Mouse (Mus musculus) gastrocnemius, postnatal 14 days (tissue): ENCODE results near the gene Cdc14b. TPM values are rescaled to one million over a fixed set of nuclear protein-coding genes. Genes with fewer than 3 reads are reported as not detected.
"Not testable (repeated sequence)": the region's sequence is repeated elsewhere in the genome, so short reads cannot be mapped to it uniquely, and the experiment has no call there.

Source experiments
- DNase-seq: peaks from one replicate; pipeline ENCODE4 v3.0.0; 2021; ENCODE audit warnings: mixed read lengths
- intact Hi-C: fragments of 180-260 bp; cut with DNase I; formaldehyde crosslinking; loops from one replicate; pipeline ENCODE4 v1.15.1; 2025; ENCODE audit warnings: low total_unique reads
- total RNA-seq, 2 experiments: library from RNA; stranded (reverse); gene quantifications; 2 replicates each; pipeline ENCODE4 v1.2.3; 2021

The Cdc14b gene
- total RNA-seq, 2 experiments from 2014 or later: 4.0 to 4.4 TPM

DNA sequence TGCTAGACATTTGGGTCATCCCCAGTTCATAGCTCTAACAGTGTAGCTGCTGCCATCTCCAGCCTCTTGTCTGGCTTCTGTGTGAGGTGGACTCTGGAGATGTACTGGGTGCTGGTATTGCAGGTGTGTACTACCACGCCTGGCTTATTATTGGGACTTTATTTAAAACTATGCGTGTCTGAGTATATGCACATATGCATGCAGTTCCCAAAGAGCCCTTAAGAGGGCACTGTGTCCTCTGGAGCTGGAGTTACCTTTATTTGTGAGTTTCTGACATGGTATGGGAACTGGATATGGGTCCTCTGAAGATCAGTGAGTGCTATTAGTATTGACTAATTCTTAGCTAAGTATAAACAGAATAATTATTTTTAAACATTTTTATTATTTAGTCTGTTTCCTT is 9.6 kb upstream of the Cdc14b start:
- intact Hi-C loops: no loop called here
- DNase-seq: no peak

DNA sequence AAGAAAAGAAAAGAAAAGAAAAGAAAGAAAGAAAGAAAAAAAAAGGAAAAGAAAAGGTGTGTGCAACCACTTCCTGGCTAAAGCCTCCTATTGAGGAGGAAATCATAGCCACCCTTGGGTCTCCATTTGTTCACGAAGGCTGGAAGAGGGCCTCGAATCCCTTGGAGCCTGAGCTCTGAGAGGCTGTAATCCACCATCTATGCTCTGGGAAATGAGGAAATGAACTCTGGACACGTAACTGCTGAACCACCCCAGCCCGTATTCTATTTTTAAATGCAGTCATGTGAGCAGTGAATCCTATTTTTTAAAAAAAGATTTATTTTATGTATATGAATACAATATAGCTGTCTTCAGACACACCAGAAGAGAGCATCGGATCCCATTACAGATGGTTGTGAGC is 5.8 kb upstream of the Cdc14b start:
- intact Hi-C loops: no loop called here
- no peak for DNase-seq

DNA sequence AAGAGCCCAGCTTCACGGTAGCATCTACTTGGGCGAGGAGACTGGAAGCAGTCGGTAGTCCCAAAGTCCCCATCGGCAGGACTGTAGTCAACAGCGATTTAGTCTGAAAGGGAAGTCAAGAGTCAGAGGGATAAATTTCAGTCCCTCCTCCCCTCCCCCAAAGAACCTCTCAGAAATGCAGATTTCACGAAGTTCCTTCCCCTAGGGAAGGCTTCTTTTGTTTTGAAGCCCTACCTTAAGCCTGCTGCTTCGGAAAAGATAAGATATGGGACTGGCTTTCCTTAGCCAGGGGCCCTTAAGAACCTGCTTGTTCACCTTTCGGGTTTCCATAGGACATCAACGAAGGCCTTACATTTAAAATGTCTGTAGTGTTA is 651 bp upstream of the Cdc14b start:
- intact Hi-C loops: no loop called here
- no peak for DNase-seq

DNA sequence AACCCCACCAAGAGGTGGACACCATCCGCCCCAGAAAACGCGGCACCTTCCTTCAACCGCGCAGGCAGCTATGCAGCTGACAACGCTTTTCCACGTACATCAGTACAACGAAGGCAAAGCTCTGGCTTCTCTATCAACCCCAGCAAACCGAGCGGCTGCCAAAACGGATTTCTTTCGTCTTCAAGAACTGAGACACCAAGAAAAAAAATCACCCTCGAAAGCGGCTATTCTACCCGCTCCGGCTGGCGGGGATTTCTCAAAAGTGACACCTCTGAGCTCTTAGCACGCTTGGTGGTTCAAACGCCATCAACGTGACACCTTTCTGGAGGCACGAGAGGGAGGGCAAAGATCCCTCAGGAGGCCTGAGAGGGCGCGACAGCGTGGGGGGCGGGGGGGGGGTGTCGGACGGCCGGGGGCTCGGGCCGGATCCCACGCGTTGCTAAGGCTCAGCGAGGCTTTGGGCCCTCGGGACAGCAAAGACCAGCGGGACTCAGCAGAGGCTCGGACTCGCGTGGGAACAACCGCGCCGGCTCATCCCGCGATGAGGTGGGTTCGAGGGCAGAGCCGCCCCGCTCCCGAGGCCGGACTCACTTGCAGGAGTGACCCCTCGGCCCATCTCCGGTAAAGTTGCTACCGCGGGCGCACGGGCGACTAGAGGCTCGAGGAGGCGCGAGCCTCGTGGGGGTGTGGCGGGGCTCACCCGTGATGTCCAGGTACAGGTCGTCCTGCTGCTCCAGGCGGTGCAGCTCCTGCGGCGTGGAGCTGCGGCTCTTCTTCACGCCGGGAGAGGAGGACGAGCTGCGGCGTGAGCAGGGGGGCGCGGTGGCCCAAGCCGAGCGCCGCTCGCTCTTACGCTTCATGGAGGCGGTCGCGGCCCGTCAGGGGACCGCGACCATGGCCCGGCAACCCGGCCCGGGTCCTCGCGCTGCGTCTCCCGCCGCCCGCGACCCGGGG is 922 bp downstream of the Cdc14b start:
- peak; percentile 13 for DNase-seq
- intact Hi-C loops: no loop called here

DNA sequence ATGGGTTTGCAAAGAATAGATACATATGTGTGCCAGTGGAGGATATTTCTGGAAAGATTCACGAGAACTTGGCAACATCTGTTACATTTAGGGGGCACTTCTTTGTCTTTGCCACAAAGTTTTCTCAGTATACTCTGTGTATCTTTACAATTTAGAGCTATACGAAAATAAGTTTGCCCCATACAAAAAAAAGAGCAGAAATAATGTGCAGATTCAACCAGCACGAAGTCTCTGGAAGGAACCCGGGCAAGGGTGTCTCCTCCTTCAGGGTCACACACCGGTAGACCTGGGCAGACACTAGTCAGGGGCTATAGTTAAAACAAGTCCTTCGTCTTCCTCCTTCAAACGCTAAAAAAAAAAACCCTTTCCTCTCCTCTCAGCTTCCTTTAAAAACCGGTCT is 1.7 kb downstream of the Cdc14b start:
- intact Hi-C loops: no loop called here
- no peak for DNase-seq

DNA sequence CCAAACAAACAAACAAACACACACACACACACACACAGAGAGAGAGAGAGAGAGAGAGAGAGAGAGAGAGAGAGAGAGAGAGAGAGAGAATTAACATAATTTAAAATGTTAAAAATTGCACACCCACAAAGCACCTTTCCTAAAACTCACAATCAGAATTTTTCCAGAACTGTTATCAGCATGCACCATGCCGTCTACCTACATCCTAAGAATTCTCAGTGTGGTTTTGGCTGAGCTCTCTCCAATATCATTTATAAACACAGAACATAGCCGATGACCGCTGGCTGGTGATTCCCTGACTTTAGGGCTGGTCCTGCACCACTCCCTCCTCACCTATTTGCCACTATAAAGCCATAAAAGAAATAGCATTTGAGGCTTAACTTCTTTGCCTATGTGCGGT is 6.7 kb downstream of the Cdc14b start:
- DNase-seq: no peak
- intact Hi-C loops: no loop called here

DNA sequence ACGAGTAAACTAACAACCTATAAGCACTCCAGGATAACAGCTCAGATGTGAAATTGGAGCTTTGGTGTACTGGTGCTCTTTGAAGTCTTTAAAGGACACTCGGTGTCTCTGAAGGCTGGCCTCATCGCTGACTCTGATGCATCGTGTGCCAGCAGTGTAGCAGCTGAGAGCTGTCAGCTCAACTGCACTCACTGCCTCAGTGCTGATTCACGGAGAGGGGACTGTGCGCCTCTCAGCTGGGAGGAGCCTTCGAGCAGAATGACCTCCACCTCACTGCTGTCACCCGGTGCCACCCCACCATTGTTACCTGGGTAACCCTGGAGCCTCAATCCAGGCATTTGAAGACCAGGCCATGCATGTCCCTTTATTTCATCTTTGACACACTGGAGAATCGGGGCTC is 7.9 kb downstream of the Cdc14b start:
- intact Hi-C loops: no loop called here
- peak; percentile 17 for DNase-seq

DNA sequence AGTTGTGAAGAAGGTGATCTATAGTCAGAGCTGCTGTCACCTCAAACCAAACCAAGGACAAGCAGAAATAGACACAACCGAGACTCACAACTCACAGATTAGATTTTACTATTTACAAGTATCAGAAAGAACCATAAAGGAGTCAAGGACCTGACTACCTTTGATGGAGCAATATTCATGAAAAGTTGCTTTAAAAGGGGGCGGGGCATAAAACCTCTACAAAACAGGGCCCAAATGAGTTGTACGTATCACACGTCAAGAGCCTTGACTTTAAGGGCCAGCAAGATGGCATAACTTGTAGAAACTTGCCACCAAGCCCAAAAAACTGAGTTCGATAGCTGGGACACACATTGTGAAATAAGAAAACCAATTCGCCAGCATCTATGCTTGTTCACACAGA is 10.5 kb downstream of the Cdc14b start:
- DNase-seq: no peak
- intact Hi-C loops: no loop called here

DNA sequence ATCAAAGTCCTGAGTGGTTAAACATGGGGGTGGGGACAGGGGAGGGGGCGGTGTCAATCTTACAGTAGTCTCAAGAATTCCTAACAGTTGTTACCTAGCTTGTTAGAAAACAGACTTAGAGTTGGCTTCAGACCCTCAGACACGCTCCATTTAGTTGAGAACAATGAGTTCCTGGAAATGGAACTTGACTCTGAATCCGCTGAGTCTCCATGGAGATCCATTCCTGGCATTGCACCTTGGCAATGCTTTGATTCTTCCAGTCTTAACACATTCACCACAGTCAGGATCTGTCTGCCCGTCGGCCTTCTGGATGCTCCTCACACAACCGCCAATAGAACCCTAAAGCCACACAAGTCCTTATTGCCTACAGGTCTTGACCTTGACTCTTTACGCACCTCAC is 15.2 kb downstream of the Cdc14b start:
- DNase-seq: no peak
- intact Hi-C loops: no loop called here

DNA sequence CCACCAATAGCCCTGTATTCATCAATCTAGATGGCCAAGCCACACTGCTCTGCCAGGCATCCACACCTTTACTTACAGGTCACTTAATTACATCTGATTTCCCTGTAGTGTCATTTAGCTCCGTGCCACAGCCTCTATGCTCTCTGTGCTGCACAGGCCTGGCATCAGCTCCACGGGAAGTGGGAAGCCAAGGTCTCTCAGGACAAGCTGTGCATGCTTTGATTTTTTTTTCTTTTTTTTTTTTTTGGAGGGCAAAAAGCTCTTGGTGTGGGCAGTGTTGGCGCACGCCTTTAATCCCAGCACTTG is 16.6 kb downstream of the Cdc14b start:
- intact Hi-C loops: no loop called here
- no peak for DNase-seq

DNA sequence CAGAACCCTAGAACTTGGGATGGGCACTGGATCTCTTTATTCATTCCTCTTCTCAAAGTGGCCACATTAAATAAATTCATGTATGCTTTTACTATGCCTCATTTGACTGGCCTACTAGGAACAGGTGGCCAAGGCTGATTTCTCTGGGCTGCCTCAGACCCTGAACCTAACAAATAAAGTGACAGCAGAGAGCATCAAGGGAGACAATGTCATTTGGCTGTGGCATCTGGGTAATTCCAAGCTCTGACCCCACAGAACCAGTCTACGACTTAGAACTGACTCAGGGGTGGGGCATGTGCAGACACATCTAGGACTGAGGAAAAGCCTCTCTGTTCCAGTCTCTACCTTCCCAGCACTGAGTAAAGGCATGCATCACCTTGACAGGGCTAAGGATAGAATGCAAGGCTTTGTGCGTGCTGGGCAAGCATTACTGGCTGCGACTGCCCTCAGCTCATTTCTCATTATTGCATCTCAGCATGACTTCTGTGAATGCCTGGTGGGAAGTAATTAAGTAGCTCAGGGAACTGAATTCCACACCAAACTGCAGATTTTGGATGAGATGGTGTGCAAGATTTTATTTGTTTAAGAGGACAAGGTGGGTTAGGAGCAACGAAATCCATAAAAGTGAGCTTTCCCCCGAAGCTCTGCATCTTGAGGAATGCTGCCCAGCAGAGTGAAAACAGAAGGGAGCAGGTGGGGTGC is 17.1 kb downstream of the Cdc14b start:
- intact Hi-C loops: no loop called here
- DNase-seq: no peak

DNA sequence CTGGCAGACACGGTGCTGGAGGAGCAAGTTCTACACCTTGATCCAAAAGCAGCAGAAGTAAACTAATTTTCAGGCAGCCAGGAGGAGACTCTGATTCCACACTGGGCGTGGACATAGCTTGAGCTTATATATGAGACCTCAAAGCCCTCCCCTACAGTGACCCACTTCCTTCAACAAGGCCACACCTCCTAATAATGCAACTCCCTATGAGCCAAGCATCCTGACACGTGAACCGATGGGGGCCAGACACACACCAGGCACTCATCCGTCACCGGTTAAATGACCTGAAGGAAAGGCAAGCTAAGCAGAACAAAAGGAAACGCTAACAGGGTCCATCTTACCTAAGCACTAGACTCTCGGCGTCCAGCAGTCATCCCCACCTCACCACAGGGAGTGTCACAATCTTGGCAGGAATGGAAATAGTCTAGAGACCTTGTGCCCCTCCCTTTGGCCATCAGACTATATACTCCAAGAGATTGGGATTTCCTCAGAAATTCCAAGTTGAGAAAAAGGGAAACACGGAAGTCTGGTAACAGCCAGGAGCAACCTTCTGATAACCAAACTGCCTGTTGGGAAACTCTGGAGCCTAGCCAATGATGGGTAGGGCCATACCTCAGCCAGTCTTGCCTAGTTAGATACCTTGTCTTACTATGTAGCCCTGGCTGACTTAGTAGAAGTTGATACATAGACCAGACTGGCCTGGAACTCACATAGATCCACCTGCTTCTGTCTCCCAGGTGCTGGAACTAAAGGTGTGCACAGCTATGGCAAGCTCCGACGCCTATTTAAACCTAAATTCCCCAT is 17.9 kb downstream of the Cdc14b start:
- no peak for DNase-seq
- intact Hi-C loops: no loop called here

DNA sequence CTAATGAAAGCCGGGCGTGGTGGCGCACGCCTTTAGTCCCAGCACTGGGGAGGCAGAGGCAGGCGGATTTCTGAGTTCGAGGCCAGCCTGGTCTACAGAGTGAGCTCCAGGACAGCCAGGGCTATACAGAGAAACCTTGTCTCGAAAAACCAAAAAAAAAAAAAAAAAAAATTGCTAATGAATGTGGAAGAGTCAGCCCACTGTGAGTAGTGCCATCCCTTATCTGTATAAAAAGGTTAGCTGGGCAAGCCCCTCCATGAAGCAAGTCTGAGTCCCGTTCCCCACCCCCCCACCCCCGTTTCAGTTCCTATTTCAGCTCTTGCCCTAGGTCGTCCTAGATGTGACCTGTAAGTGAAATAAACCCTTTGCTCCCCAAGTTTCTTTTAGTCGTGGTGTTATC is 20.9 kb downstream of the Cdc14b start:
- intact Hi-C loops, DNase-seq: not testable (repeated sequence)

DNA sequence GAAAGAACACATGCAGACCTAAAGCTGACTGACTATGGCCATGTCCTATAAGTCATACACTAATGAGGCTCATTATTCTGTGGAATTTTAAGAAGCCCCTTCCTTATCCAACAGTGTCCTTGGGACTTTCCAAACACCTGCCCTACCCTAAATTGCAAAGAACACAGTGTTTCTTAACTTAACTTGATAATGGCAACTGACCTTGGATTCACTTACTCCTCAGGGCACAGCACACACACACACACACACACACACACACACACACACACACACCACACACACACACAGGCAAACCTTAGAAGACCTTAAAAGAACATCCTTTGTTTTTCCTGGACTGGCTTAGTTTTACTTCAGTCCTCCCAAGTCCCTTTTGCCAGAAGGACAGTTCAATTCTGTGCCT is 21.4 kb downstream of the Cdc14b start:
- intact Hi-C loops: no loop called here
- no peak for DNase-seq

DNA sequence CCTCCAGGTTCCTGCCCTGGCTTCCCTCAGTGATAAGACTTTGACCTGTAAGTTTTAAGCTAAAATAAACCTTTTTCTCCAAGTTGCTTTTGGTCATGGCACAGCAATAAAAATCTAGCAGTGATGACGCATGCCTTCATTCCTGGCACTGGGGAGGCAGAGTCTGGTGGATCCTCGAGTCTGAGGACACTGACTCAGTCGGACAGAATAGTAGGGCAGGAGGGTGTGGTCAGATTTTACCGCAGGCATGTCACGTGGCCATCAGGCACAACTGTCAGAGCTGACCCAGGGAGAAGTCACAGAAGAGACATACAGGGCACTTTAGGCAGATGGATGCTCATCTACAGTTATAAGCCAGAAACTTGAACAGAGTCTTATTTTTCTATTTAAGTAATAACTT is 22.9 kb downstream of the Cdc14b start:
- no peak for DNase-seq
- intact Hi-C loops: no loop called here

DNA sequence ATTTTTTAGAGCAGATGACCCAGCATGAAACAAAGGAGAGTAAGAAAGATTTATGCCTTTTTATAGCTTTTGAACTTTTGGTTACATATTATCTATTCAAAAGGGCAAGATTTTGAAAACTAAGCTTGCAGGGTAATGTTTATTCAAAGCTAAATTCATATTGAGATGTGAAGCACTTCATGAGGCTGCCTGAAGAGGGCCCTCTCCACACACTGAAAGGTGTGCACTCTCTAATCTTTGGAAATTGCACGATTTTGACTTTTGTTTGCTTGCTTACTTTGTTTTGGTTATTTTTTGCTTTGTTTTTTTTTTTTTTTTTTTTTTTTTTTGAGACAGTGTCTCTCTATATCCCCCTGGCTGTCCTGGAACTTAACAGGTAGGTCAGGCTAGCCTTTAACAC is 24.7 kb downstream of the Cdc14b start:
- no peak for DNase-seq
- intact Hi-C loops: no loop called here

DNA sequence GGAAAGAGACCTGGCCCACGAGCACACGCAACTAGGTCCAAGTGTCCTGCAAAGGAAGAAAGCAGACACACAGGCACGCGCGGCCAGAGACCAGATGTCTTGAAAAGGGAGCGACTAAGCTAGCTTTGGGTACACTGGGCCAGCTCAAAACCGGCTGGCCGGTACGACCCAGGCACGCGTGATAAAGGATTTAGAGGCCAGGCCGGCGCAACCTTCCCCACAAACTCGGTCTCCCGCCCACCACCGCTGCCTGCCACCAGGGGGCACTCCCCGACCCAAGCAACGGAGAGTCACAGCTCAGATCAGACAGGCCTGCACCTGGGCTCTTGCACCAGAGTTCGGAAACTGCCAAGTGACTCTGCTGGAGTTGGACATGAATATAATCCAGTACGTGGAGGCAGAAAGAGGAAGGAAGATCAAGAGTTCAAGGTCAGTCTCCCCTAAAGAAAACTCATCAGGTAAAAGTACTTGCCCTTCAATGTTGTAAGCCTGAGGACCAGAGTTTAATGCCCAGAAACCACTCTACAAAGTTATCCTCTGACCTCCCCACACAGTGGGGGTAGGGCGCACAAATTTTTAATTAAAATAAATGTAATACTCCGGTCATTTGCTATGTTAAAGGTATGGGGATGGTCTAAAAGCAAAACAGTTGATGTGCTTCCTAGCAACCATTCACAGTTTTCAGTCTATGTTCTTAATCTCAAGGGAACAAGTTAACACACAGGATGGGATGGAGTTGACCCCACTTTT is 26.1 kb downstream of the Cdc14b start:
- intact Hi-C loops: loop anchor here (2.0 kb wide), 1 partner anchor 58 kb away; no protein-coding TSS in a partner anchor
- peak; percentile 88 for DNase-seq

DNA sequence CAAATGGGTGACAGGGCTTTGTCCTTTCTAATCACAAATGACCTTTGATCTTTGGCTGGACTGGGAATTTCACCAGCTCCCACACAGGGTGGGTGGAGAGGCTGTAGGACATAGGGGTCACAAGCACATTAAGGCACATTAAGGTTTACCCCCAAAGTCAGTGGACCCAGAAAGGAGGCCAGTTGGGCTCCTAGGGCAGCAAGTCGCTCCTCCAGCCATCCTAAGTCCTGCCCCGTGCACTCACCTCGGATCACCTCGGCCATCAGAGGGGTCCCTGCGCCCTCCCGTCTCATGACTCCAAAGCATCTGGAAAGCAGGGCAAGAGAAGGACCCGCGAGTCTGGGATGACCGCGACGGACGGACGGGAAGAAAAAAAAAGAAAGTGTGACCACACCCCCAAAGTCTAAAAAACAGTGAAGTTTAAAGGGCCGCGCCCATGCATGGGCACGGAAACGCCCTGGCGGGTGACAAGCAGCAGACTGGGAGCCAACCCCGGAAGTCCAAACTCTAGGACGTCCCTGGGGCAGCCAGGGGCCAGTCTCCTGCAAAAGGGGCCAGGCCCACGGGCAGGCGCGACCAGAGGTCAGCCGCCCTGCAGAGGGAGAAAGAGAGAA is 26.8 kb downstream of the Cdc14b start:
- peak; percentile 67 for DNase-seq
- intact Hi-C loops: loop anchor here (2.0 kb wide), 1 partner anchor 59 kb away; no protein-coding TSS in a partner anchor

DNA sequence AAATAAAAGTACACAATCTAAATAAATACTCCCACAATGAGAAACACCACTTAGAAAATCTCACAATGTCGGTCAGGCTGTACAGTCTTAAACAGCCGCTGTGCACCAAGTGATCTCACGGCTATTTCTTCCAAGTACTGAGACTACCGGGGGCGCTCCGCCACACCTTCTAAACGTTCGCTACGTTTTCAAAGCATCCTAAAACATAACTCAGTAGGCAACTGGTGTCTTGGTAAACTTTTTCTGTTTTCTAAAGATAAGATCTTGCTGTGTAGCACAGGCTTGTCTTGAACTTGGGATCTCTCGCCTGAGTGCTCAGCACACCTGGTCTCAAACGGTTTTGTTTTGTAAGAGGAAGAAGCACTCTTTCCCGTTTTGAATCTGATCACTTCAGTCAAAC is 29.0 kb downstream of the Cdc14b start:
- DNase-seq: no peak
- intact Hi-C loops: no loop called here
